21 mouse cellular contexts compared by ENCODE assay signal in genomic region chr11:96111751-96112150, GRCm38 (mm10). TPM values are rescaled to one million over a fixed set of nuclear protein-coding genes. Genes with fewer than 3 reads are reported as not detected.
A peak's percentile ranks its signal among the peaks of the same experiment; 100 is the strongest.
DNase-seq lines count a peak whose midpoint lies in the region; TF ChIP-seq lines count a peak whose summit lies in the region.
"Had no signal": no experiment of that assay in that cellular context is flagged by ENCODE, and none has a peak within 500 bp of the region (broad histone marks: within the 10 kb centered on the region; RNA-seq: fewer than 3 reads in every experiment).

Calcoco2 (minus strand) TSS chr11:96111964.

- no peak for TF ChIP-seq EP300 in ES-Bruce4 (IDR thresholded peaks at IDR 0.05; ENCODE audit: insufficient read depth, low read depth, low read length)

- peaks cover 2% of the 10 kb centered on the region for H3K4me1 ChIP-seq in ES-Bruce4 (ENCODE audit: control insufficient read depth, insufficient read depth, low read length)
- H3K4me1 ChIP-seq: embryonic facial prominence, embryonic 10.5 days; forebrain, embryonic 13.5 days; heart, embryonic 12.5 days; hindbrain, embryonic 12.5 days had no signal

- H3K36me3 ChIP-seq in ES-Bruce4 (ENCODE audit: control insufficient read depth, insufficient read depth, low read length, poor library complexity, severe bottlenecking): peaks cover 6% of the 10 kb centered on the region
- H3K36me3 ChIP-seq: embryonic facial prominence, embryonic 10.5 days; heart, embryonic 12.5 days; hindbrain, embryonic 12.5 days had no signal

- peak within 1 kb of the TSS; percentile 65 for H3K4me3 ChIP-seq in ES-Bruce4 (ENCODE audit: low read depth, low read length)
- H3K4me3 ChIP-seq: embryonic facial prominence, embryonic 10.5 days; forebrain, embryonic 13.5 days; gastrocnemius, adult 2 months; heart, embryonic 12.5 days; hindbrain, embryonic 12.5 days had no signal

- DNase-seq in embryo, embryonic 10 days (ENCODE audit: low spot score): peak; percentile 10
- no peak for DNase-seq in embryo, embryonic 11 days
- DNase-seq in WW6 (ENCODE audit: low read depth, low spot score): peak; percentile 86
- no peak for DNase-seq in ovary, postnatal 10 days (ENCODE audit: low spot score)
- no peak for DNase-seq in left cerebral cortex, adult 11 months (ENCODE audit: low spot score)
- DNase-seq in cerebellum, adult 9-11 months: no peak
- DNase-seq: adrenal gland, adult 8-10 months; cerebellum, adult 11 months; cerebellum, adult 8-10 months; cerebellum, postnatal 25 days; forebrain, postnatal 0 days; gastrocnemius, adult 2 months; gastrocnemius, postnatal 25 days; kidney, adult 18-20 months had no signal

- peak; percentile 42 for TF ChIP-seq CTCF in ES-Bruce4 (IDR thresholded peaks at IDR 0.05; ENCODE audit: low read depth, low read length)

- H3K9me3 ChIP-seq in ES-Bruce4 (replicated peaks; ENCODE audit: control insufficient read depth, insufficient read depth, low read length, poor library complexity, severe bottlenecking): no peaks in the 10 kb centered on the region
- H3K9me3 ChIP-seq: embryonic facial prominence, embryonic 10.5 days; forebrain, embryonic 13.5 days; heart, embryonic 12.5 days; hindbrain, embryonic 12.5 days had no signal

- H3K27me3 ChIP-seq in ES-Bruce4 (ENCODE audit: control insufficient read depth, insufficient read depth, low read length, poor library complexity, severe bottlenecking): no peaks in the 10 kb centered on the region

- H3K27ac ChIP-seq in ES-Bruce4 (ENCODE audit: insufficient read depth, low read length): peak within 1 kb of the TSS; percentile 23; the same call in 1 of the 2 replicates
- H3K27ac ChIP-seq: embryonic facial prominence, embryonic 10.5 days; forebrain, embryonic 13.5 days; gastrocnemius, adult 2 months; hindbrain, embryonic 12.5 days had no signal

- peak; percentile 45 for TF ChIP-seq POLR2A in ES-Bruce4 (IDR thresholded peaks at IDR 0.05; ENCODE audit: insufficient read depth, low read length)

- peak within 1 kb of the TSS; percentile 45 for H3K9ac ChIP-seq in ES-Bruce4 (ENCODE audit: low read depth, poor library complexity, severe bottlenecking)
- H3K9ac ChIP-seq: forebrain, embryonic 13.5 days; forebrain, postnatal 0 days; heart, embryonic 12.5 days; hindbrain, embryonic 12.5 days had no signal

RNA-seq across cellular contexts. Expression of gene Calcoco2, which starts in this region (rescaled TPM):
- 16.7 and 18.0 TPM in 2 replicates for polyA plus RNA-seq in ES-Bruce4 (2011; ENCODE audit: insufficient read depth, insufficient read length, low read depth, missing spikeins)
- polyA plus RNA-seq: cortical plate, adult 2 months; embryonic facial prominence, embryonic 10.5 days; forebrain, embryonic 13.5 days; heart, embryonic 12.5 days; hindbrain, embryonic 16.5 days had no signal

Comparison
In these comparisons a context has a peak if more than half of its experiments do, and no peak if none do; other contexts are left out.
1. DNase-seq: peak in embryo, embryonic 10 days (single experiment) and WW6 (single experiment); none in embryo, embryonic 11 days (single experiment), ovary, postnatal 10 days (single experiment), left cerebral cortex, adult 11 months (single experiment) and cerebellum, adult 9-11 months (single experiment).